Mouse (Mus musculus) neural tube, embryonic 12.5 days (tissue): ENCODE results near the gene Enc1. TPM values are rescaled to one million over a fixed set of nuclear protein-coding genes. Genes with fewer than 3 reads are reported as not detected.

Experiments
- ATAC-seq: fragments of 200-750 bp; cut with Nextera tagmentation; 2 replicates; pipeline ENCODE4 v1.8.0; 2017; ENCODE audit warnings: low read depth, mild to moderate bottlenecking, moderate TSS enrichment, moderate library complexity; ENCODE audit not compliant: low FRiP score
- H3K27ac ChIP-seq: fragments of 300-500 bp; sonication (generic); 2 replicates; pipeline ENCODE4 v1.5.1; 2016
- H3K27me3 ChIP-seq: fragments of 300-500 bp; sonication (generic); replicated peaks from 2 replicates; pipeline ENCODE4 v1.6.1; 2016; ENCODE audit warnings: mild to moderate bottlenecking
- H3K36me3 ChIP-seq: fragments of 300-500 bp; sonication (generic); 2 replicates; pipeline ENCODE4 v1.6.1; 2016; ENCODE audit warnings: mild to moderate bottlenecking
- H3K4me1 ChIP-seq: fragments of 300-500 bp; sonication (generic); 2 replicates; pipeline ENCODE4 v1.6.1; 2016
- H3K4me2 ChIP-seq: fragments of 300-500 bp; sonication (generic); replicated peaks from 2 replicates; pipeline ENCODE4 v1.6.1; 2016; ENCODE audit warnings: mild to moderate bottlenecking
- H3K4me3 ChIP-seq: fragments of 300-500 bp; sonication (generic); 2 replicates; pipeline ENCODE4 v1.5.1; 2016
- H3K9ac ChIP-seq: fragments of 300-500 bp; sonication (generic); 2 replicates; pipeline ENCODE4 v1.6.1; 2016; ENCODE audit warnings: mild to moderate bottlenecking
- H3K9me3 ChIP-seq: fragments of 300-500 bp; sonication (generic); 2 replicates; pipeline ENCODE4 v1.6.1; 2016; ENCODE audit warnings: mild to moderate bottlenecking
- WGBS: fragments of 180-500 bp; shearing (Covaris S2); methylation state at CpG from one replicate; pipeline ENCODE4 v1.1.7; 2016; 5-methylcytosine and 5-hydroxymethylcytosine counted together
- polyA plus RNA-seq: library from polyadenylated mRNA; unstranded; fragments of >200 nt; fragmentation: Nextera tagmentation; extraction: Ambion mirVana; gene quantifications from 2 replicates; pipeline ENCODE4 v1.2.1, GENCODE M21; 2016

The Enc1 gene
- 28.8 and 35.3 TPM in 2 replicates for polyA plus RNA-seq

GRCm38 (mm10) chr13:97240965-97241786, at the start of gene Enc1:
Enc1 (plus strand) TSS chr13:97241105.
- peak within 1 kb of the TSS; percentile 85 for H3K4me2 ChIP-seq
- H3K4me3 ChIP-seq, result peak within 1 kb of the TSS; percentile 94
- H3K9me3 ChIP-seq, result no peaks in the 10 kb centered on the region
- H3K36me3 ChIP-seq, result peaks cover 14% of the 10 kb centered on the region
- H3K9ac ChIP-seq, result peak within 1 kb of the TSS; percentile 95
- peaks cover 53% of the 10 kb centered on the region for H3K4me1 ChIP-seq
- H3K27me3 ChIP-seq, result no peaks in the 10 kb centered on the region
- peak; percentile 90 for ATAC-seq
- WGBS, result under 1% methylated on average over 88 of the region's 89 CpGs
- peak within 1 kb of the TSS; percentile 97 for H3K27ac ChIP-seq

GRCm38 (mm10) chr13:97192649-97193048, 48.3 kb upstream of the Enc1 start:
- no peak overlapping the region for H3K9ac ChIP-seq
- no peak overlapping the region for H3K27ac ChIP-seq
- no peaks in the 10 kb centered on the region for H3K4me1 ChIP-seq
- H3K9me3 ChIP-seq, result no peaks in the 10 kb centered on the region
- no peak overlapping the region for H3K4me3 ChIP-seq
- no peak overlapping the region for H3K4me2 ChIP-seq
- no peaks in the 10 kb centered on the region for H3K27me3 ChIP-seq
- WGBS, result 92% methylated on average over 11 of the region's 11 CpGs
- no peak for ATAC-seq
- no peaks in the 10 kb centered on the region for H3K36me3 ChIP-seq

- no peak overlapping the region for H3K9ac ChIP-seq
- H3K4me3 ChIP-seq, result no peak overlapping the region
- no peak for ATAC-seq
- H3K4me2 ChIP-seq, result no peak overlapping the region
- H3K9me3 ChIP-seq, result no peaks in the 10 kb centered on the region
- WGBS, result 68% methylated on average over 7 of the region's 7 CpGs
- no peak overlapping the region for H3K27ac ChIP-seq
- no peaks in the 10 kb centered on the region for H3K27me3 ChIP-seq
- no peaks in the 10 kb centered on the region for H3K36me3 ChIP-seq
- H3K4me1 ChIP-seq, result no peaks in the 10 kb centered on the region; the same call in 1 of the 2 replicates
Observed at GRCm38 (mm10) chr13:97193420-97193819, 47.5 kb upstream of the Enc1 start.

GRCm38 (mm10) chr13:97196186-97196924, 44.5 kb upstream of the Enc1 start:
- no peak for ATAC-seq
- no peak overlapping the region for H3K4me2 ChIP-seq
- no peak overlapping the region for H3K27ac ChIP-seq
- no peaks in the 10 kb centered on the region for H3K27me3 ChIP-seq
- H3K9ac ChIP-seq, result no peak overlapping the region
- no peaks in the 10 kb centered on the region for H3K9me3 ChIP-seq
- no peaks in the 10 kb centered on the region; the same call in 1 of the 2 replicates for H3K4me1 ChIP-seq
- H3K4me3 ChIP-seq, result no peak overlapping the region
- 49% methylated on average over 12 of the region's 12 CpGs for WGBS
- no peaks in the 10 kb centered on the region for H3K36me3 ChIP-seq

- no peak for ATAC-seq
- no peaks in the 10 kb centered on the region; the same call in 1 of the 2 replicates for H3K4me1 ChIP-seq
- no peak overlapping the region for H3K4me2 ChIP-seq
- 87% methylated on average over 2 of the region's 2 CpGs for WGBS
- no peak overlapping the region for H3K27ac ChIP-seq
- no peaks in the 10 kb centered on the region for H3K36me3 ChIP-seq
- no peak overlapping the region for H3K4me3 ChIP-seq
- H3K9me3 ChIP-seq, result no peaks in the 10 kb centered on the region
- no peak overlapping the region for H3K9ac ChIP-seq
- no peaks in the 10 kb centered on the region for H3K27me3 ChIP-seq
Observed at GRCm38 (mm10) chr13:97196925-97197218, 44.0 kb upstream of the Enc1 start.

GRCm38 (mm10) chr13:97197932-97198562, 42.9 kb upstream of the Enc1 start, which contains the start of gene Hexb:
Hexb (minus strand) TSS chr13:97198357.
- H3K9ac ChIP-seq, result peak within 1 kb of the TSS; percentile 67
- peak within 1 kb of the TSS; percentile 94 for H3K4me2 ChIP-seq
- peak within 1 kb of the TSS; percentile 65 for H3K4me3 ChIP-seq
- H3K27me3 ChIP-seq, result no peaks in the 10 kb centered on the region
- H3K4me1 ChIP-seq, result no peaks in the 10 kb centered on the region; the same call in 1 of the 2 replicates
- WGBS, result under 1% methylated on average over 45 of the region's 45 CpGs
- no peak within 1 kb of the TSS for H3K27ac ChIP-seq
- peak; percentile 90 for ATAC-seq
- H3K36me3 ChIP-seq, result no peaks in the 10 kb centered on the region
- no peaks in the 10 kb centered on the region for H3K9me3 ChIP-seq

- Histone ChIP-seq H3K4me1 (no peaks in the 10 kb centered on the region; the same call in 1 of the 2 replicates), H3K27me3 (no peaks in the 10 kb centered on the region), H3K36me3 (no peaks in the 10 kb centered on the region), H3K9me3 (no peaks in the 10 kb centered on the region), H3K27ac (no peak overlapping the region), H3K9ac (no peak overlapping the region), H3K4me2 (no peak overlapping the region), H3K4me3 (no peak overlapping the region)
- WGBS, result 79% methylated on average over 2 of the region's 2 CpGs
- no peak for ATAC-seq
Observed at GRCm38 (mm10) chr13:97199123-97199522, 41.8 kb upstream of the Enc1 start.

GRCm38 (mm10) chr13:97201076-97201475, 39.8 kb upstream of the Enc1 start:
- Histone ChIP-seq H3K9ac (no peak overlapping the region), H3K4me1 (no peaks in the 10 kb centered on the region; the same call in 1 of the 2 replicates), H3K4me2 (no peak overlapping the region), H3K27ac (no peak overlapping the region), H3K4me3 (no peak overlapping the region), H3K36me3 (no peaks in the 10 kb centered on the region), H3K27me3 (no peaks in the 10 kb centered on the region), H3K9me3 (no peaks in the 10 kb centered on the region)
- no peak for ATAC-seq
- WGBS, result 82% methylated on average over 7 of the region's 7 CpGs

- H3K9ac ChIP-seq, result no peak overlapping the region
- H3K4me3 ChIP-seq, result no peak overlapping the region
- no peak overlapping the region for H3K4me2 ChIP-seq
- 83% methylated on average over 4 of the region's 4 CpGs for WGBS
- H3K9me3 ChIP-seq, result no peaks in the 10 kb centered on the region
- no peak overlapping the region for H3K27ac ChIP-seq
- no peaks in the 10 kb centered on the region for H3K27me3 ChIP-seq
- ATAC-seq, result no peak
- H3K4me1 ChIP-seq, result no peaks in the 10 kb centered on the region; the same call in 1 of the 2 replicates
- no peaks in the 10 kb centered on the region for H3K36me3 ChIP-seq
Observed at GRCm38 (mm10) chr13:97201896-97202295, 39.0 kb upstream of the Enc1 start.

GRCm38 (mm10) chr13:97205052-97205701, 35.7 kb upstream of the Enc1 start:
- Histone ChIP-seq H3K9me3 (0 out of 2 replicates have a peak, but pooled peaks cover 2% of the 10 kb centered on the region), H3K4me1 (no peaks in the 10 kb centered on the region), H3K36me3 (no peaks in the 10 kb centered on the region), H3K4me2 (peak overlapping the region; percentile 63), H3K27me3 (no peaks in the 10 kb centered on the region), H3K9ac (no peak overlapping the region), H3K4me3 (peak overlapping the region; percentile 29), H3K27ac (no peak overlapping the region)
- 20% methylated on average over 18 of the region's 18 CpGs for whole genome bisulfite sequencing
- ATAC-seq, result peak; percentile 50; the same call in 1 of the 2 replicates

GRCm38 (mm10) chr13:97206046-97206445, 34.9 kb upstream of the Enc1 start:
- Histone ChIP-seq H3K4me1 (no peaks in the 10 kb centered on the region), H3K36me3 (no peaks in the 10 kb centered on the region), H3K9ac (no peak overlapping the region), H3K4me2 (no peak overlapping the region; the same call in 1 of the 2 replicates), H3K4me3 (no peak overlapping the region), H3K27me3 (no peaks in the 10 kb centered on the region), H3K27ac (no peak overlapping the region), H3K9me3 (0 out of 2 replicates have a peak, but pooled peaks cover 3% of the 10 kb centered on the region)
- WGBS, result 93% methylated on average over 2 of the region's 2 CpGs
- no peak for ATAC-seq
